ENCODE assay signal across 30 mouse cellular contexts in the genomic region with DNA sequence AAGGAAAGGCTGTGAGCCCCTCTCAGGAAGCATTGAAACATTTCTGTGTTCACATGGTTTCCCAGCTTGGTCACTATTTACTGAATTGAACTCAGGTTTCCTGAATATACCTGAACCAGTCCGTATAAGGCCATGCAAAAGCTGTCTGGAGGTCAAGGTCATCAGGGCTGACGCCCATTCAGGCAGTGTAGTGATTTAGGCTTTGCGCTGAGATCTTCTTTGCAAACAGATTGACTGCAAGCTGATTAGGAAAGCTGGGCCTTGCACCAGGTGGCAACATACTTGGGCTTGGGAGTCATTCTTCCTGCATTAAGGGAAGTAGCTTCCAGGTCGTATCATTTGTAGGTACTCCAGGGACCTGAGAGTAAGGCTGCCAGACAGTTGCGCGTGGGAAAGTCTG. TPM values are rescaled to one million over a fixed set of nuclear protein-coding genes. Genes with fewer than 3 reads are reported as not detected.
DNase-seq lines count a peak whose midpoint lies in the region; ATAC-seq lines count a peak whose summit lies in the region.
"Had no signal": no experiment of that assay in that cellular context is flagged by ENCODE, and none has a peak within 500 bp of the region (broad histone marks: within the 10 kb centered on the region; RNA-seq: fewer than 3 reads in every experiment).

No protein-coding gene starts in this region.

- no peak for DNase-seq in heart, adult 9 months (ENCODE audit: low spot score in 2 of 2)
- no peak for DNase-seq in kidney, adult 18-20 months
- peak; percentile 18 for DNase-seq in ZHBTc4 (ENCODE audit: low read depth, low spot score)
- peak; percentile 18 for DNase-seq in heart, postnatal 4 days
- DNase-seq in adrenal gland, adult 2 months: no peak
- DNase-seq: adrenal gland, postnatal 14 days; B cell, adult 2 months; cerebellum, adult 11 months; cerebellum, adult 9-11 months; gastrocnemius, postnatal 25 days; layer of hippocampus, adult 9-11 months; liver, postnatal 0 days; lung, postnatal 36 days; right cerebral cortex, postnatal 4 days; thymus, adult 18-20 months; thymus, postnatal 25 days had no signal

- peaks cover 75% of the 10 kb centered on the region for H3K4me1 ChIP-seq in heart, embryonic 13.5 days
- peaks cover 36% of the 10 kb centered on the region for H3K4me1 ChIP-seq in kidney, embryonic 16.5 days (ENCODE audit: insufficient read depth, low read length)
- H3K4me1 ChIP-seq: forebrain, embryonic 15.5 days; liver, embryonic 12.5 days had no signal

- ATAC-seq in heart, embryonic 13.5 days (ENCODE audit: extremely low read depth, insufficient number of reproducible peaks, low FRiP score, low TSS enrichment): no peak
- ATAC-seq in kidney, embryonic 16.5 days (ENCODE audit: low FRiP score, low TSS enrichment): no peak
- ATAC-seq: forebrain, embryonic 15.5 days; intestine, postnatal 0 days; liver, embryonic 12.5 days; liver, postnatal 0 days; midbrain, embryonic 16.5 days had no signal

- H3K9me3 ChIP-seq in heart, embryonic 13.5 days: no peaks in the 10 kb centered on the region
- no peaks in the 10 kb centered on the region for H3K9me3 ChIP-seq in kidney, embryonic 16.5 days (ENCODE audit: low read length)
- H3K9me3 ChIP-seq: embryonic facial prominence, embryonic 12.5 days; forebrain, embryonic 10.5 days; forebrain, embryonic 15.5 days; limb, embryonic 13.5 days; liver, embryonic 12.5 days had no signal

- no peak overlapping the region for H3K4me3 ChIP-seq in heart, embryonic 13.5 days
- H3K4me3 ChIP-seq in kidney, embryonic 16.5 days (ENCODE audit: low read length): no peak overlapping the region
- H3K4me3 ChIP-seq: embryonic facial prominence, embryonic 12.5 days; forebrain, embryonic 10.5 days; forebrain, embryonic 15.5 days; left cerebral cortex, adult 2 months; limb, embryonic 13.5 days; liver, embryonic 12.5 days had no signal

- H3K4me2 ChIP-seq in heart, embryonic 13.5 days: no peak overlapping the region
- H3K4me2 ChIP-seq in kidney, embryonic 16.5 days (replicated peaks; ENCODE audit: low read depth, low read length): no peak overlapping the region
- H3K4me2 ChIP-seq: embryonic facial prominence, embryonic 12.5 days; forebrain, embryonic 15.5 days; hindbrain, embryonic 14.5 days; limb, embryonic 13.5 days; liver, embryonic 12.5 days; midbrain, embryonic 11.5 days had no signal

- 72% methylated on average over 6 of the region's 6 CpGs for WGBS in heart, embryonic 13.5 days
- WGBS in kidney, embryonic 16.5 days: 83% methylated on average over 6 of the region's 6 CpGs

- no peak overlapping the region for H3K9ac ChIP-seq in heart, embryonic 13.5 days
- no peak overlapping the region for H3K9ac ChIP-seq in kidney, embryonic 16.5 days (replicated peaks; ENCODE audit: low read length)
- H3K9ac ChIP-seq: embryonic facial prominence, embryonic 12.5 days; forebrain, embryonic 15.5 days; hindbrain, embryonic 14.5 days; limb, embryonic 13.5 days; liver, embryonic 12.5 days; liver, postnatal 0 days had no signal

- no peaks in the 10 kb centered on the region for H3K27me3 ChIP-seq in heart, embryonic 13.5 days (replicated peaks)
- H3K27me3 ChIP-seq in kidney, embryonic 16.5 days (ENCODE audit: insufficient read depth, low read length): no peaks in the 10 kb centered on the region
- H3K27me3 ChIP-seq: embryonic facial prominence, embryonic 12.5 days; forebrain, embryonic 15.5 days; limb, embryonic 13.5 days; liver, embryonic 12.5 days had no signal

- H3K36me3 ChIP-seq in heart, embryonic 13.5 days: 0 out of 2 replicates have a peak, but pooled peaks cover 3% of the 10 kb centered on the region
- H3K36me3 ChIP-seq in kidney, embryonic 16.5 days (ENCODE audit: insufficient read depth, low read length): no peaks in the 10 kb centered on the region
- H3K36me3 ChIP-seq: embryonic facial prominence, embryonic 12.5 days; forebrain, embryonic 10.5 days; forebrain, embryonic 15.5 days; limb, embryonic 13.5 days; liver, embryonic 12.5 days had no signal

- peak overlapping the region; percentile 13; the same call in 1 of the 2 replicates for H3K27ac ChIP-seq in heart, embryonic 13.5 days (replicated peaks)
- peak overlapping the region; percentile 19; the same call in 1 of the 2 replicates for H3K27ac ChIP-seq in kidney, embryonic 16.5 days (ENCODE audit: low read length)
- H3K27ac ChIP-seq: embryonic facial prominence, embryonic 12.5 days; forebrain, embryonic 10.5 days; forebrain, embryonic 15.5 days; hindbrain, embryonic 14.5 days; left cerebral cortex, adult 2 months; limb, embryonic 13.5 days; liver, embryonic 12.5 days; stomach, postnatal 0 days had no signal

RNA-seq across cellular contexts. Expression of gene Fhl2, which starts 25.0 kb away (rescaled TPM):
- 228 and 259 TPM in 2 replicates for polyA plus RNA-seq in heart, embryonic 13.5 days (2015; fragmentation: Nextera tagmentation; extraction: Ambion mirVana)
- polyA plus RNA-seq in kidney, embryonic 16.5 days (2015; fragmentation: Nextera tagmentation; extraction: Ambion mirVana): 101 and 104 TPM in 2 replicates
- total RNA-seq in heart, postnatal 4 days (2021): 1,000 to 10,000 TPM; 1,103 to 1,257 TPM
- 10 to 100 TPM; 20.0 to 37.1 TPM for total RNA-seq in adrenal gland, adult 2 months (2021)
- polyA plus RNA-seq in adrenal gland, adult 2 months (2012; rRNA removed): 15.4 and 16.0 TPM in 2 replicates
- total RNA-seq: hematopoietic stem cell, adult 5-6 weeks had no signal

Comparison
In these comparisons a context has a peak if more than half of its experiments do, and no peak if none do; other contexts are left out.
1. DNase-seq: peak in ZHBTc4 (single experiment) and heart, postnatal 4 days (single experiment); none in heart, adult 9 months (0 of 2), kidney, adult 18-20 months (single experiment) and adrenal gland, adult 2 months (single experiment).